In the genomic region with DNA sequence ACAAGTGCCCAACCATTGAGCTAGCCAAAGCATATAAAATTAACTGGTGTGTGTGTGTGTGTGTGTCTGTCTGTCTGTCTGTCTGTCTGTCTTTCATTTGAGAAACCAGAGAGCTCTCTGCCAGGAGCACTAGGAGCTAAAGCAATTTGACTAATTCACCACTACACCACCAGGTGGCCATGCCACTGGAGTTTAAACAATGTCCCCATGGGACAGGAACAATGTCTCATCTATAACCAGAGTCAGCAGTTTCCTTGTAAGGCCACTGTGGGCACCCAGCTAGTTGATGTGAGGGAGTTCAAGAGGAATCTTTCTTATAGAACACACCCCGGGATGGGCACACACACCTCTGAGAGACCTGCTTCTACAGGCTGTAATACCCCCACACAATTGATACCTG, we compare ENCODE assay signal across 8 mouse cellular contexts. TPM values are rescaled to one million over a fixed set of nuclear protein-coding genes. Genes with fewer than 3 reads are reported as not detected.
DNase-seq lines count a peak whose midpoint lies in the region; ATAC-seq lines count a peak whose summit lies in the region.

No protein-coding gene starts in this region.

- H3K4me1 ChIP-seq in midbrain, embryonic 15.5 days, result no peaks in the 10 kb centered on the region

- no peak overlapping the region for H3K4me2 ChIP-seq in midbrain, embryonic 15.5 days

- no peaks in the 10 kb centered on the region for H3K9me3 ChIP-seq in midbrain, embryonic 15.5 days

- no peaks in the 10 kb centered on the region for H3K36me3 ChIP-seq in midbrain, embryonic 15.5 days (replicated peaks)

- no peaks in the 10 kb centered on the region for H3K27me3 ChIP-seq in midbrain, embryonic 15.5 days (replicated peaks)

- 81% methylated on average over 1 of the region's 1 CpGs for WGBS in midbrain, embryonic 15.5 days

- peak; percentile 57 for ATAC-seq in megakaryocyte, adult 5-6 weeks (ENCODE audit: poor library complexity, severe bottlenecking)
- no peak for ATAC-seq in midbrain, embryonic 15.5 days (replicated peaks)

- H3K9ac ChIP-seq in midbrain, embryonic 15.5 days, result no peak overlapping the region

- no peak overlapping the region for H3K4me3 ChIP-seq in midbrain, embryonic 15.5 days

- DNase-seq in embryo, embryonic 11 days, result peak; percentile 31
- DNase-seq in embryo, embryonic 10 days (ENCODE audit: low spot score), result no peak
- peak; percentile 39 to 46 for DNase-seq in urinary bladder, postnatal 36 days (ENCODE audit: low spot score in 2 of 2)
- DNase-seq in urinary bladder, postnatal 4 days (ENCODE audit: low spot score in 2 of 2), result no peak
- peak; percentile 80 for DNase-seq in induced T-regulatory cell, adult 2 months (ENCODE audit: low read depth)
- DNase-seq in cerebellum, adult 11-12 months, result no peak

- no peak overlapping the region for H3K27ac ChIP-seq in midbrain, embryonic 15.5 days

RNA-seq across cellular contexts. Expression of a gene that starts 20.9 kb away (rescaled TPM):
- 7.7 and 9.6 TPM in 2 replicates for total RNA-seq in megakaryocyte, adult 5-6 weeks (2015)
- 7.9 and 9.2 TPM in 2 replicates for total RNA-seq in megakaryocyte, adult 5-6 weeks (2017)
- 19.2 and 19.9 TPM in 2 replicates for polyA plus RNA-seq in midbrain, embryonic 15.5 days (2015; fragmentation: Nextera tagmentation; extraction: Ambion mirVana)

RNA-seq across cellular contexts. Expression of a gene that starts 51.4 kb away (rescaled TPM):
- total RNA-seq in megakaryocyte, adult 5-6 weeks (2015), result not detected in 2 replicates
- not detected in 2 replicates for total RNA-seq in megakaryocyte, adult 5-6 weeks (2017)
- polyA plus RNA-seq in midbrain, embryonic 15.5 days (2015; fragmentation: Nextera tagmentation; extraction: Ambion mirVana), result 1.8 and 3.3 TPM in 2 replicates

RNA-seq across cellular contexts. Expression of a gene that starts 58.1 kb away (rescaled TPM):
- total RNA-seq in megakaryocyte, adult 5-6 weeks (2015), result 0.22 and 0.52 TPM in 2 replicates
- 0.37 and 0.57 TPM in 2 replicates for total RNA-seq in megakaryocyte, adult 5-6 weeks (2017)
- 1.0 and 1.1 TPM in 2 replicates for polyA plus RNA-seq in midbrain, embryonic 15.5 days (2015; fragmentation: Nextera tagmentation; extraction: Ambion mirVana)

Comparison
In these comparisons a context has a peak if more than half of its experiments do, and no peak if none do; other contexts are left out.
1. DNase-seq: peak in embryo, embryonic 11 days (single experiment), urinary bladder, postnatal 36 days (2 of 2) and induced T-regulatory cell, adult 2 months (single experiment); none in embryo, embryonic 10 days (single experiment), urinary bladder, postnatal 4 days (0 of 2) and cerebellum, adult 11-12 months (single experiment).